Mouse (Mus musculus): ENCODE measurements around the gene Hebp2. TPM values are rescaled to one million over a fixed set of nuclear protein-coding genes. Genes with fewer than 3 reads are reported as not detected.

Gene Hebp2
- total RNA-seq, 2 experiments from 2014 or later = not detected

- ATAC-seq (replicated peaks; ENCODE audit: low FRiP score, poor library complexity, severe bottlenecking) = no peak
Observed at GRCm38 (mm10) chr10:18522556-18522955, 23.3 kb downstream of the Hebp2 start.

GRCm38 (mm10) chr10:18511496-18511895 lies 34.4 kb downstream of the Hebp2 start:
- no peak for ATAC-seq (replicated peaks; ENCODE audit: low FRiP score, poor library complexity, severe bottlenecking)

- no peak for ATAC-seq (replicated peaks; ENCODE audit: low FRiP score, poor library complexity, severe bottlenecking)
Observed at GRCm38 (mm10) chr10:18510663-18511062, 35.2 kb downstream of the Hebp2 start.

GRCm38 (mm10) chr10:18508586-18508985 lies 37.3 kb downstream of the Hebp2 start:
- ATAC-seq (replicated peaks; ENCODE audit: low FRiP score, poor library complexity, severe bottlenecking) = no peak

- ATAC-seq (replicated peaks; ENCODE audit: low FRiP score, poor library complexity, severe bottlenecking) = no peak
Observed at GRCm38 (mm10) chr10:18507869-18508473, 37.9 kb downstream of the Hebp2 start.

GRCm38 (mm10) chr10:18506501-18506946 lies 39.4 kb downstream of the Hebp2 start:
- no peak for ATAC-seq (replicated peaks; ENCODE audit: low FRiP score, poor library complexity, severe bottlenecking)

- no peak for ATAC-seq (replicated peaks; ENCODE audit: low FRiP score, poor library complexity, severe bottlenecking)
Observed at GRCm38 (mm10) chr10:18505690-18506089, 40.2 kb downstream of the Hebp2 start.

- no peak for ATAC-seq (replicated peaks; ENCODE audit: low FRiP score, poor library complexity, severe bottlenecking)
Observed at GRCm38 (mm10) chr10:18501997-18502396, 43.9 kb downstream of the Hebp2 start.

GRCm38 (mm10) chr10:18497066-18497465 lies 48.8 kb downstream of the Hebp2 start:
- no peak for ATAC-seq (replicated peaks; ENCODE audit: low FRiP score, poor library complexity, severe bottlenecking)

GRCm38 (mm10) chr10:18494249-18494648 lies 51.6 kb downstream of the Hebp2 start:
- no peak for ATAC-seq (replicated peaks; ENCODE audit: low FRiP score, poor library complexity, severe bottlenecking)

GRCm38 (mm10) chr10:18493010-18493894 lies 52.6 kb downstream of the Hebp2 start:
- no peak for ATAC-seq (replicated peaks; ENCODE audit: low FRiP score, poor library complexity, severe bottlenecking)

GRCm38 (mm10) chr10:18491952-18492351 lies 53.9 kb downstream of the Hebp2 start:
- no peak for ATAC-seq (replicated peaks; ENCODE audit: low FRiP score, poor library complexity, severe bottlenecking)

- no peak for ATAC-seq (replicated peaks; ENCODE audit: low FRiP score, poor library complexity, severe bottlenecking)
Observed at GRCm38 (mm10) chr10:18489936-18490335, 55.9 kb downstream of the Hebp2 start.

Other genes with a start within 250 kb of the Hebp2 start
- gene Nhsl1, start 227.1 kb downstream of the Hebp2 start, total RNA-seq (2015; ENCODE audit: low replicate concordance) = not detected in 2 replicates
- 1.7 TPM in 1 of 2 replicates, not detected in the other for gene Nhsl1, start 227.1 kb downstream of the Hebp2 start, total RNA-seq (2017; ENCODE audit: low replicate concordance)
- gene Arfgef3, start 197.9 kb upstream of the Hebp2 start, total RNA-seq (2015; ENCODE audit: low replicate concordance) = 0.58 TPM in 1 of 2 replicates, not detected in the other
- 0.09 TPM in 1 of 2 replicates, not detected in the other for gene Arfgef3, start 197.9 kb upstream of the Hebp2 start, total RNA-seq (2017; ENCODE audit: low replicate concordance)
- gene Gm4922, start 240.7 kb upstream of the Hebp2 start, total RNA-seq (2015; ENCODE audit: low replicate concordance) = not detected in 2 replicates
- not detected in 2 replicates for gene Gm4922, start 240.7 kb upstream of the Hebp2 start, total RNA-seq (2017; ENCODE audit: low replicate concordance)